Mouse (Mus musculus): ENCODE measurements at regions not wholly inside any gene's neighbourhood (a gene's known extent, or its start where the extent isn't known, plus 50 kb on each side); places are given as distances from the start of the nearest gene placed in this dataset.

DNA sequence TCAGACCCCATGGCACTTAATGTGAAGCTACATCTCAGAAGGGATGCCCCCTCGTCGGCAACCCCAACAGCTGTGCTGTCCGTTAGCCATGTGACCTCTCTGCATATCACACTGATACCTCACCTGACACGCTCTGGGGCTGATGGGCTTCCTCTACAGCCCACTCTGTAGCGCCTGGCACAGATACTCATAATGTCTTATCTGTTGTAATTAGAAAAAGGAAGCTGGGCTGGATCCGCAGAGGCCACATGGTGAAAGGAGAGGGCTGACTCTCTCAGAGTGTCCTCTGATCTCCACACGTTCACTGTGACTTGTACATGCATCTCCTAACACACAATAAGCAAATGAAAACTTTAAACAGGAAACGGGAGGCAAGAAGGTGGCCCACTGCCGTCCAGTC, 126.5 kb upstream of the Meis1 start:
- DNase-seq (ENCODE audit: low read depth, low spot score), result no peak

DNA sequence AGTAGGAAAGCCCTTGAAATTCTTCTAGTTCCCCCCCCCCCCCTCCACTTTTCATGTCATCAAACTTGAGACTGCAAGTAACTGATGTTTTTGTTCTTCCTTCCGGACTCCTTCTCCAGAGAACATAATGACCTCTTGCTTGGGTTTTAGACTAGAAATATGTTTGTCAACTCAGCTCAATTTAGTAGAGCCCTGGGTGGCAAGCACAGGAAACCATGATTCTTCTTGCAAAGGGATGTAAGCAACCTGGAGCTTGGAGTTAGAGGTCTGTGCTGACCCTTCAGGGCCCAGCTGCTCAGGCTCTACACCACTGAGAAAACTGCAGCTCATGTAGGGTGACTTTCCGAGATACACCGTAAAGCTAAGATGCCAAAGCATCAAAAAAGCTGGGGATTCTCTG, 127.2 kb upstream of the Meis1 start:
- DNase-seq (ENCODE audit: low read depth, low spot score), result no peak

DNA sequence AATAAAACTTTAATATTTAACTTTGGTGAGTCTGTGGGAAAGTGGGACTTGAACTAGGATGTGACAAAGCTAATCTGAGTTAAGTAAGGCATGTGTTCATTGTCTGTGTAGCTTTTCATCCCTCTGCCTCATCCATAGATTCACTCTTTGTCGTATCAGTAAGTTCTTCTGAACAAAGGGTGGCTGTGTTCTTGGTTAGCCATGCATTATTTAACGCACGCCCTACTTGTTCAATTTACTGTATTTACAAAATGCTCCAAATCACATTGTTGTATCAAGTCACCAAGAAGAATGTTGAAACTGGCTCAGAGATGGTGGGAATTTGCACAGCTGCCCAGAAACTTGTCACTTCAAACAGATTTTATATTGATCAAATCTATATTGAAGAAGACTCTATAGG, 132.2 kb upstream of the Meis1 start:
- DNase-seq (ENCODE audit: low read depth, low spot score), result no peak

DNA sequence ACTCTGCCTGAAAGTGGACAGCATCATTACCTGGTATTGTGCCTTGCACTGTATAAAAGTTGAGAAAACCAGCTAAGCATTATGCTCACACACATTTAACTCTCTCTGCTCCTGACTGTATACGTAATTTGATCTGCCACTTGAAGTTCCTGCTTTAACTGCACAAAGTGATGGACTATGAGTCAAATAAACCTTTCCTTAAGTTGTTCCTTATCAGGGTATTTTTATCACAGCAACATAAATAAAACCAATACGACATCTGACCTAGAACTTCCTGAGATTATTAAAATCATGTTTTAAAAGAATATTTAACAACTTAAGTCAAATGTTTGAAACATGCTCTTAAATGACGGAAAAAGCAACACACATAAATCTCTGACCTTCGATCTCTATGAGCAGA, 134.9 kb upstream of the Meis1 start:
- DNase-seq (ENCODE audit: low read depth, low spot score), result no peak

DNA sequence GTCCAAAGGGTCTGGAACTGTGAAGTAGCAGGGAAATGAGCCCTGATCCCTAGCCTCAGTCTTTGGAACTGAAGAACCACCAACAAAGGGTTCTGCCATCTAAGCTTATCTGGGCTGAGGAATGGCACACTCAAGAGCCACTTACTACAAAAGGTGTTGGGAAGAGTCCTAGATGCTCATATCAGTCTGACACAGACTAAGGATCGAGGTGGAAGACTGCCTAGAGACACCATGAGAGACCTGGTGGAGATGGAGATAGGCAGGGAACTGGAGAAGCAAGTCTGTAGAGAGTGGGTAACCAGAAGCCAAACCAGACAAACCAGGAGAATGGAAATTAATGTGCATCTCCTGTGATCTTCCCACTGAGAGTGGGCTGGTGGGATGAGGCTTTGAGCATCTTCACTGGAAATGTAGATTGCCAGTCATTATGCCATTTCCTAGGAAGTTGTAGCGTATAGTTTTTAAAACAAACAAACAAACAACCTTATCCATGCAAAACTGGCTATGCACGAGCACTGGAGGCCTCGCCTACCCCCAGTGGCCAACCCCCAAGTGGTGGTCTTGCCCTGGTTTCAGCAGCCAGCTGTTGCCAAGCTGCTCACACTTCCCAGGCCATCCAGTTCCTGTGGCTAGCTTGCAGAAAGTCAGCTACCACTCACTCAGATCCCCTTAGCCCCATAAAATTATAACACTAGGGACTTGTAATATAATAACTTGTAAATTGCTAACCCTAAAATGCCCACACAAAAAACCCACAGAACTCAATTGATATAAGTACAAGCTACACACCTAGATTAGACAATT, 136.2 kb upstream of the Meis1 start:
- DNase-seq (ENCODE audit: low read depth, low spot score), result no peak

DNA sequence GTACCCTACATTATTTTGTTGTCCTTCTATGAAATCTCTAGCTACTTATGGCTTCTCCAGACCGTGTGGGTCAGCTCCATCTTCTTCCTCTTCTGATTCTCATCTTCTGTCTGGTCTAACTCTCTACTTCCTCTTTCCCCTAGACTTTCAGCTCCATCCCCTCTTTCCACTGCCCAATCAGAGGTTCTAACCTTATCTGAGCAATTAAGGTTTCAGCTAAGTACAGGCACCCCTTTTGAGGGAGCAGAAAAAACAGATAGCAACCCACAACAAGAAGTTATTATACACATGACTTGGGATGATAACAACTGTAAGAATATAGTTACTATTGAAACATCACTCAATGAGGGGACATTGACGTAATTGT, 136.8 kb upstream of the Meis1 start:
- no peak for DNase-seq (ENCODE audit: low read depth, low spot score)

DNA sequence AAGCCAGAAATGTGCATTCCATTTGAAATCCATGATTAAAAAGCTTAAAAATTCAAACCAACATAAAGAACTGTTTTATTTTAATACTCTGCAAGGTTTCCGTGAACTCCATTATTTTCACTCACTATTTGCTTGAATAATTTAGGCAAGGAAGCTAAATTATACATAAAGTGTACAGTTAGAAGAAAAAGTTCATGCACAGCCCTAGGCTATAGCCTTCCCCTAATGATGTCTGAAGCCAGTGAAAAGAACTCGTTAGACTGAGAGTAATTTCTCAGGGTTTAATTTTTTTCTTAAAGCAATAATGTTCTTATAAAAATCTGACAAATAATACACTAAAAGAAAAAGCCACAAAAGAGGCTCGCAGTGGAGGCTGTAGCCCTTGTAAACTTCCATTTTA, 141.4 kb upstream of the Meis1 start:
- no peak for DNase-seq (ENCODE audit: low read depth, low spot score)

DNA sequence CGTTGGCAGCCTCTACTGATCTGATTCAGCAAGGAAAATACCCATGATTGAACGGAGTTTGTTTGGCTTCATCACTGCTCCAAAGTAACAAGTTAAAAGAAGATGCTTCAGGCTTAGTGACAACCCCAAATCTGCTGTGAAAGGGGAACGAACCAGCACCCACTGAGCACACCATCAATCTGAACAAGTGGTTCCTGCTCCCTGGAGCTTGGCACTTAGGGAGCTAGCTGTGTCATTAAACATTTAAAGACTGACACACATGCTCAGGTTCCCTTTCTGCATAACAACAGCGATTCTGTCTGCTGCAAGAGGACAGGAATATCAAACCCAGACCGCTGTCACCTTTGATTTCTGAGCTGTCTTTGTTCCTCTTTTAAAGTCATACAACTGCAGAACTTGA, 141.9 kb upstream of the Meis1 start:
- DNase-seq (ENCODE audit: low read depth, low spot score), result no peak

DNA sequence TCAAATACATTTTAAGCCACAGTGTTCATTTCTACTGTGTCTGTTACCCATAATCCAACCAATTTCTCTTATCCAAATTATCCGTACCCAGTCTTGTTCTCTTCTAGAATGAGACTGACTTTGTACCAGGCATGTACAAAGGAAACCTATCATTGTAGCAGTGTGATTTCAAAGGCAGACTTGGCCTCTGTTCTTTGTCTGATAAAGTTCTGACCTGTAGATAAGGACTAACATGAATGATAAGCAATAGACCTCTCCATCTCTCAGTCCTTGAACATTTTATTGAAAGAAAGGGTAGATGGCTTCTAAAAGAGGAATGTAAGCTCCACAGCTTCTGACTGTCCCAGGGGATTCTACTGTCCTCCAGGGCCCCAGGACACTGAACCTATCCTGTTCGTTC, 152.2 kb upstream of the Meis1 start:
- DNase-seq (ENCODE audit: low read depth, low spot score), result no peak

DNA sequence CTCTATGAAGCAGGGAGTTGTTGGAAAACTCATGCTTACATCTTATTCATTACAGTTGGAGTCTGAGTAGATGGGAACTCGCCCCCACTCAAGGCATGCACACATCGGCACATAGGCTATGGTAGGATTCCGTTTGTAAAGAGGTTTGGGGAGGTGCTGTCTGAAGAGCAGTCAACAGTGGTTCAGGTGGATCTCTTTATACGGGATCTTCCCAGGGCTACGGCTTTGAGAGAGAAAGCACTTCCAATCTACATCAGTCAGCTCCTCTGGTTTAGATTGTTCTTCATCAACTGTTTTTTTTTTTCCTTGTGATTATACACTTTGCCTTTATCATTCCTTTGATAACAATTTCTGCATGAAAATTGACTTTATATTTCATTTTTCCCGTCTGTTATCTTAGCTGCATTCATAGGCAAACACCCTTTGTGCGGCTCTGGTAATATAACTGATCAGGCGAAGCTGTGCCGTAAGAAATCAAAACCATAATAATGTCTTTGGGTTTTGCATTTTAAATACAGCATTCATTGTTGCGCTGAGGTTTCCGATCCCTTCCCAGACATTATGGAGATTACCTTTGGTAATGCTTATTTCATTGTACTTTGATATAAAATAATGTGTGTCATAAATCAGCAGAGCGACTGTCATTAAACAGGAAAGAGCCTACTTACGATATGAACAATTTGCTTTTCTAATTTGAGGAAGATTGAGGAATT, 155.7 kb upstream of the Meis1 start:
- no peak for DNase-seq (ENCODE audit: low read depth, low spot score)

DNA sequence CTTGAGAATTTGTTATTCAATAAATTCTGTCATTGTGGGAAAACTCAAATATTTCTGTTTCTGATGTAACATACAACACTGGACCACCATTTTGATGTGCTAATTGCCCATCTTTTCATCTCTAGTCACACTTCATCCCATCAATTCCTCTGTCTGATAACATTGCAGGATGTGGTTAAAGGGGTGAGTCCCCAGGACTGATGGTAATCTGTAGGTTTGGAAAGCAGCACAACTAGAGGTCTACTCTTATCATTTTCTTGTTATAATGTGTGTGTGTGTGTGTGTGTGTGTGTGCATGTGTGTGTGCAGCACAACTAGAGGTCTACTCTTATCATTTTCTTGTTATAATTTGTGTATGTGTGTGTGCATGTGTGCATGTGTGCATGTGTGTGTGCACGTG, 160.5 kb upstream of the Meis1 start:
- DNase-seq (ENCODE audit: low read depth, low spot score), result no peak

DNA sequence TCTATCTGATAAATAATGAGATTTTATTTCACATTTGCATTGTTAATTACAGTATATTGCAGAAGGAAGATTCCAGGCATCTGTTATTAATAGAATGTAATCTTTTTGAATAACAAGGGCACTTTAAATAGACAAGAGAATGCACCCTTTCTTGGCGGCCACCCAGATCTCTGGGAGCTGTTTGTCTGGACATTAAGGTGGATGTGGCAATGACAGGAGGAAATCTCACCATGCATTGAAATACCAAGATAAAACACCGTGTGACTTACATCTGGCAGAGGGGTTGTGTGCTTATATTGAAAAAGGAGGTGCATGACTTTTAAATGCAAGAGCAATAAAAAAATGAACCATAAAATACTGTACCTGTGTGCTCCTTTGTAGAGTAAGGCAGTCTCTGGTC, 171.0 kb upstream of the Meis1 start:
- DNase-seq (ENCODE audit: low read depth, low spot score), result no peak

DNA sequence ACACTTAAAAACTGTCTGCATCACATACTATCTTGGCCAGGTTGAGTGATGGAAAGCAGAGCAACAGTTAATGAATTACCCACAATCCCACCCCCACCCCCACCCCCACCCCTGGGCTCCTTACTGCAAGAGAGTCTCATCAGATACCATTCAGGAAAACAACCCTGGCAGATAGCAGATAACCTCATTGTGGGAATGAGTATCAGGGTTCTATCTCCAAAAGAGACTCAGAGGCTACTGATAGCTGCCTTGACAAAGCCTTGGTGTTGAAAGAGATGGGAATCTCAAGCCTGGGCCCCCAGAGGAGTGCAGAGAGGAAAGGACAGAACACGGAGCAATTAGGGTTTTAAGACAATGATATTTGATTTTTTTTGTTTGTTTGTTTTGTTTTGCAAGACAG, 175.7 kb upstream of the Meis1 start:
- no peak for DNase-seq (ENCODE audit: low read depth, low spot score)

DNA sequence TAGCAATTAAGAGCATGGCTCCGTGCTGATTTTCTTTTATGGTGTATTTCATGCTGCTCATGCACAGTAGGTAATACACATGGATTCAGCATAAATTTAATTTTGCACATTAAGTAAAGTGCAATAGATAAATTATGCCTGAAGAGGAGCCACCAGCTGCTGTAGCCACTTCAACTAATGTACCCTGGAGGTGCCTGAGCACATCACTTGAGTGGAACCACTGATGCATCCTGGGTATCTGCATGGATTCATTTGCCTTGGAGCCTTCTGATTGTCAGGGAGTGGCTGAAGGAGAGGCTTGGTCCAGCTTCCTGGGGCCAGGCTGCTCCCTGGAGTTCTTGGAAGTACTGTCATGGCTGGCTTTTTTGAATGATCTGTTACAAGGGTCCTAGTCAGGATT, 179.0 kb upstream of the Meis1 start:
- no peak for DNase-seq (ENCODE audit: low read depth, low spot score)

DNA sequence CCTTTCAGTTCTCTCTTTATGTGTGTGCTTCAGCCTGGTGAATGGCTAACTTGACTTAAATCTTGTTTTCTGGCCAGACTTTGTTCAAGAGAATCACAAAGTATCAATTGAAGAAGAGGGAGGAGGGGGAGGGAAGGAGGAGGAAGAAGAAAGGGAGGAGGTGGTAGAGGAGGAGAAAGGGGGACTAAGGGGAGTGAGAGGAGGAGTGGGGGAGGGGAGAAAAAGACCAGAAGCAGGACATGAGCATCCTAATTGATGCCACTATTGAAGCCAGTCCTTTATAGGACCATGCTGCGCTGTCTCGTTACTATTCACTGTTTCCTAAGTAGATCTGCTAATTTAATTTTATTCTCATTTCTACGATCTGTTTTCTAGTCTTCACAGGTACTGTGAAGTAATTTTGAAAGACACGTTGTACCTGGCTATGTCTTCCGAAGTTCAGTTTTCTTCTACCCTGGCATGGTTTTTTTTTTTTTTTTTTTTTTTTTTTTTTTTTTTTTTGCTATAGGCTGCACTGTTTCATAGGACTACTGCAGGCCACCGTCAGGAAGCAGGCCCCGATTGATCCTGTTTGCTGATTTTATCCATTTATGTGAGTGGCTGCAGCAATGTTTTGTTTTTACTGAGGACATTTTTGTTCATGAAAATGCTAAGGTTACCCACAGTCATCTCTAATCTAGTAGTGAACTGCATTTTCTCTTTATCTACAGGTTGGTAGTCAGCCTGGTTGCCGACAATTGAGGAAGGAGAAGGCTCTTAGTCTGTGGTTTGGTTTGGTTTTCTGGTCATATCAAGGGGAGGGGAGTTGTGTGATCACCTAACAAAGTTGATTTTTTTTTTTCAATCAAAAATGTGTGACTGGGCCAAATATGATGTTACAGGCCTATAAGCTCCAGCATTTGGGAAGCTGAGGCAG, 184.1 kb upstream of the Meis1 start:
- DNase-seq (ENCODE audit: low read depth, low spot score), result no peak

DNA sequence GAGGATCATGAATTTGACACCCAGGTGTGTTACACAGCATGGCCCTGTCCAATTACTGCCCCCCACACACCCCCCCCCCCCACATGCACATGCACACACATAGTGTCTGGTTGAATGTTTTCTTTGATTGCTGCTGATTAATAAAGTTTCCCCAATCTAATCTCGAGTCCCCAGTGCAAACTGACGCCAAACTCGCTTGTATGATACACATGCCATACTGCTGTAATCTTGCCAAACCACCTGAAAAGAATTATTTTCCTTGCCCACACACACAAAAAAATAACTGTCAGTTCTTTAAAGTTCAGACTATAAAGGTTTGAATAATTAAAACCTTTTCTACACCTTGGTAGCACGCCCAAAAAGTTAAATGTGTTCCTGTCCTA, 184.7 kb upstream of the Meis1 start:
- no peak for DNase-seq (ENCODE audit: low read depth, low spot score)

DNA sequence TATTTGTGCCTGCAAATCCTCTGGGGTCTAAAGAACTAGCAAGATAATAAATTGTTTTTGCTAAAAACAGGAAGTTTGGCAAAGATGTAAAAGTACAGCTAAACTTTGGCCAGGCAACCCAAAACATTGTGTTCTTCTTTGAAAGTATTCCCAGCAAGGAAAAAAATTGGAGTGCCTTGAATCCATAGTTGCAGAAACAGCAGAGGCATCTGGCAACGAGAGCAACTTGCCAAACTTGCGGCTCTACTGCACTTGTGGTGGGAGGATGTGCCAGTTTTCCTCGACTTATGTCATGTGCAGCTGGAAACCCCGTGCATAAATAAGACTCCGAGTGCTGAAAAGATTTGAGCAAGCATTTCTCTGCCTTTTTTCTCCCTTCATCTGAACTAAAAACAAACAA, 185.2 kb upstream of the Meis1 start:
- no peak for DNase-seq (ENCODE audit: low read depth, low spot score)

DNA sequence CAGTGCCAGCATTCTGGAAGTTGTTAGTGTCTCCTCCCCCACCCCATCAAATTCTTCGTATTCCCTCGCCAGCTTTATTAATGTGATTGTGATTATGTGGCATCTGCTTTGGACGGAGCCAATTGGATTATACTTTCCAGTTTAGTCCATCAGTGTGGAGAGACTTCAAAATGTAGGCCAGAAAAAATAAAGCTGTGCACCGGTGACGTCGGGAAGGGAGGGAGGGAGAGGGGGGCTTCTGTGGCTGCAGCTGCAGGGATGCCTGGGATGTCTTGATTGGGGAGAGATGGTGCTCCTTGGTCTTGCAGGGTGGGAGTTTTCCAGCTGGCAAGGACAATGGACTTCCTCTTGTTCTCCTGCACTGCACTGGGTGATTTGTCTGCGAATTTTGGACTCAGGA, 185.7 kb upstream of the Meis1 start:
- DNase-seq (ENCODE audit: low read depth, low spot score), result no peak

DNA sequence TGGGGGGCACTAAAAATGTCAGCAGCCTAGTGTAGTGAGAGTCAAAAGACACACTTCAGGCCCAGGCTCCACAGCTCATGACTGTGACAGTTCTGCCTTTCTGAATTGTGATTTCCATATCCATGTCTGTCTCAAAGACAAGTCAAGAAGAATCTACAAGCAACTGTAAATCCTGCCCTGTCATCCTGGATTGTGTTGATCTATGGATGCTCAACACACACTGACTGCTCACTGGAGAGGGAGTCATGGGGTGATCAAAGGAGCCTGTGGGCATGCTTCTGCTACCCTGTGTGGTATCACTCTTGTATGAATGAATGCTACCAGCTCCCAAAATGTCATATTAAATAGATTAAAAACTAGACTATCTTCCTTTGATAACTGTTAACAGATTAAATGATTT, 186.4 kb upstream of the Meis1 start:
- no peak for DNase-seq (ENCODE audit: low read depth, low spot score)

DNA sequence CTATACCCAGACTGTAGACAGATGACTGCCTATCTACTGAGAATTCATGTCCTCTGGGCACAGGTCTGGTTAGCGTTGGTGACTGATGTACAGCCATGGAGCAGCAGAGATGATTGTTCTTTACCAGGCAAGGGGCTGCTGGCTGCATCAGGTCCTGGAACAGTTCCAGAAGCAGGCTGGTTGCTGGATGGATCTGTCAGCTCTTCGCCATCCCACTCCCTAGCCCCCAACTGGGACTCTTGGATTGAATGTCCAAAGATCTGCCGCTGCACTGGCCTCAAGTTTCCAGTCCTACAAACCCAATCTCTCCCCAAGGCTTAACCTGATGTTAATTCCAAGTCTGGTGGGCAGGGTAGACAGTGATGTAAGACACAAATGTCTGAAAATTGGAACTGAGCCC, 200.7 kb upstream of the Meis1 start:
- DNase-seq (ENCODE audit: low read depth, low spot score), result no peak

DNA sequence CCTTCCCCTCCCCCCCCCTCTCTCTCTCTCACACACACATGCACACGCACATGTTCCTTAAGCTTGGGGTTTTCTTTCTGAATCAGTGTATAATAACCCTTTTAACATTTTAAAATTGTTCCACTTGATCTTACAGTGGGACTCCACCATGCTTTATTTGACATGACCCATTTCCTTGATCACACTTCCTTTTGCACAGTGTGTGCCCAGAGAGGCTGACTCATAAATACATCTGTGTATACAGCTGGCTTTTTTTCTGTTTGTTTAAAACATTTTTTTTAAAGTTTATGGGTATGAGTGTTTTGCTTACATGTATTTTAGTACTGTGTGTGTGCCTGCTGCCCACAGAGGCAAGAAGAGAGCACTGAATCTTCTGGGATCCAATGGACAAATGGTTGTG, 202.7 kb upstream of the Meis1 start:
- DNase-seq (ENCODE audit: low read depth, low spot score), result no peak

DNA sequence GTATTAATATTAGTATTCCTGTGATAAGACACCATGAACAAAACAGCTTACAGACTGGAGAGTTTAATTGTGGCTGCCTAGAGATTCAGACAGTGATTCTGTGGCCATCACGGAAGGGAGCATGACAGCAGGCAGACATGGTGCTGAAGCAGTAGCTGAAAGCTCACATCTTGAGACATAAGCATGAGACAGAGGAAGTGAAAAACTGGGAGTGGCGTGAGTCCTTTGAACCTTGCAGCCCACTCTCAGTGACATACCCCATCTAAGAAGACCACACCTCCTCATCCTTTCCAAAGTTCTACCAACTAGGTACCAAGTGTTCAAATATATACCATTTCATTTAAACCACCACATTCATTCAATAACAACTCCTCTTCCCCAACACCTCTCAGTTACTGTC, 208.0 kb upstream of the Meis1 start:
- no peak for DNase-seq (ENCODE audit: low read depth, low spot score)

DNA sequence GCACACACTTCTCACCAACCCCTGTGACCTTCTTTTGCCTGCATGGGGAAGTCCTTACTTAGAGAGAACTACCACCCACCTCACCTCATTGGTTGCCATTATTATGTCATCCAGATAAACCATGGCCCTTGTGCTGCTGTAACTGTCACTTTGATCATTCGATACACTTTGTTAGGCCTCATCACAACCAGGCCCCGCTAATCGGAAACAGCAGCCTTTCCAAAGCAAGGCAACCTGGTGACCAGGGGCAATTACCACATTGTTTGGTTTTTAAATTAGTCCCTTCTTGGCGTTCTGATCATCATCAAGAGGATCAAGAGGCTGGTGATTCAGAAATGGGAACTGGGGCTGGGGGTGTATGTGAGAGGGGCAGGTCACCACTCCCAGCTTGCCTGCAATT, 208.9 kb upstream of the Meis1 start:
- DNase-seq (ENCODE audit: low read depth, low spot score), result no peak
